Mouse (Mus musculus) right cerebral cortex, adult 18-20 months (tissue): ENCODE data around the gene Tmem199.

Source experiments
- DNase-seq: peaks from one replicate; pipeline ENCODE4 v3.0.0; 2022; ENCODE audit warnings: mixed read lengths

Tmem199 gene

DNA sequence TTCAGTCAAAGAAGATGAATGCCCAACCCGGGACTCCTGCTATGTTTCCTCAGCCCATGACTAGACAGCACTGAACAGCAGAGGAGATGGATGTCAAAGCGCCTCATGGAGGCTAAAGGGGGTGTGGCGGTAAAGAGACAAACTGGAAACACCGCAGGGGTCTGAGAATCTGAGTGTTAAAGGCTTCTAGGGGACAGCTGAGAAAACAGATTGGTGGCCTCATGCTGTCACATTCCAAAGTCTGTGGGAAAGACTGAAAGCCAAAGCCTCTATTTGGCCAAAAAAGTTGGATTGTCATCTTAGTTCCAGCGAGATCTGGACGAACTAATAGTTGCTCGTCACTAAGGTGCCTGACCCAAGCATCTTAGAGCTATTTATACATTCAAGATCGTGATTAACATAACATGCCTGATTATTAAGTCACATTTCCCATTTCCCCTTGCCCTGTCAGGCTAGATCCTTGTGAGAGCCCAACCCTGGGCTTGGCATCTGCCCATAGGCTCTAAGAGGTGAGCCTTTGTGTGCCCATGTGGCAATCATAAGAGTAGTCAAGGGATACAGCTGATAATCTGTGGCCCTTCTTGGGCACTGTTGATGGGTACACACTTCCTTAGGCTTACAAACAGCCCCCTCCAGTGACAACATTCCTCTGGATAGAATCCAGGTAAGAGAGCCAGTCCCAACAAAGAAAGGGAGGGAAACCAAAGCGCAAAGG is 11.4 kb upstream of the Tmem199 start:
- no peak for DNase-seq

DNA sequence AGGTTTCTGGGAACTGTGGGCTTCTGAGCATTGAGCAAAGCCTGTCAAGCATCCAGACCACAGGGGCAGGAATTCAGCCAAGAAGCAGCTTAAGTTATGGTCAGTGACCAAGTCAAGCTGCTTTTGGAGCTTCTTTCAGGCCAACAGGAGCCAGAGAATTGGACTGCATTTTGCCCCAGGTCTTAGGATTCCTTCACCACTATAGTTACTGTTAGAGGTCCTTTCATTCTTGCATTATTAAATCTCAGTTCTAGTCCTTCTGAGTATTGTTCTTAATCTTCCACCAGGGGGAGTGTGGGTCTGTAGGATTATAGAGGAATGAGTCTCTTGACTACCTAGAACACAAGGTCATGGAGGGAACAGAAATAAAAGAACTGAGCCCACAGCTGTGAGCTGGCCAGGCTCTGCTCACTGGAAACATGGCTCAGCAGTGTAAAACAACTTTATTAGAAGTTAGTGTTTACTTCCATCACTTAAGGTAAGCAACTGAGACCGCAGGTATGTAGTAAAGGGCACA is 10.6 kb upstream of the Tmem199 start:
- DNase-seq, result no peak

DNA sequence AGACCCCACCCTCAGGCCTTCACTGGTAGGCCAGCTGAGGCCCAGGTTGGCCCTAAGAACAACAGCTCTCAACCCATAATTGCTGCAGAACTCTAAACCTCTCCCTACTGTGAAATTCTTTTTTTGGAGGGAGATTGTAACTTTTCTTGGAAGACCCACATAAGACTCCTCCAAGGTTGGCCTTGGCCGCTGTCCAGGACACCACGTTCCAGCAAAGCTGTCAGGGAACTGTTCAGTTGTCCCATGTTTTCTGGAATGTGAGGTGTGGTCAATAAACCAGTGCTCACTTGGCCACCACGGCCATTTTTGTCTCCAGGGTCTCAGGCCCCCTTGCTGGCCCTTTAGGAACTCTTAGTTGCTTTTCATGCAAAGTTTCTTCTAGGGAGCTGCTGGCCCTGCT is 9.9 kb upstream of the Tmem199 start:
- no peak for DNase-seq

DNA sequence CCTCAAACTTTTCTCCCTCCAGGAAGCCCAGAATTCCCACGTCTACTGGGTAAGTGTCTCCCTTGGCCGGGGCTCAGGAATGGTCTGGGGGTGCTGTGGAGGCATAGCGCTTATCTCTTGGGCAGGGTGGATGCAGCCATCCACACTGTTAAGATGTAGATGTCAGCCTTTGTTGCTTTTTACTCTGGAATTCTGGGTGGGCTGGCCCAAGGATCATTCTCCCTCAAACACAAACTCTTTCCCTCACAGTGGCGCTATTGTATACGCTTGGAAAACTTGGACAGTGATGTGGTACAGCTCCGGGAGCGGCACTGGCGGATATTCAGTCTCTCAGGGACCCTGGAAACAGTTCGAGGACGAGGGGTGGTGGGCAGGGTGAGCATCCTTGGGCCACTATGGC is 7.0 kb upstream of the Tmem199 start:
- no peak for DNase-seq

DNA sequence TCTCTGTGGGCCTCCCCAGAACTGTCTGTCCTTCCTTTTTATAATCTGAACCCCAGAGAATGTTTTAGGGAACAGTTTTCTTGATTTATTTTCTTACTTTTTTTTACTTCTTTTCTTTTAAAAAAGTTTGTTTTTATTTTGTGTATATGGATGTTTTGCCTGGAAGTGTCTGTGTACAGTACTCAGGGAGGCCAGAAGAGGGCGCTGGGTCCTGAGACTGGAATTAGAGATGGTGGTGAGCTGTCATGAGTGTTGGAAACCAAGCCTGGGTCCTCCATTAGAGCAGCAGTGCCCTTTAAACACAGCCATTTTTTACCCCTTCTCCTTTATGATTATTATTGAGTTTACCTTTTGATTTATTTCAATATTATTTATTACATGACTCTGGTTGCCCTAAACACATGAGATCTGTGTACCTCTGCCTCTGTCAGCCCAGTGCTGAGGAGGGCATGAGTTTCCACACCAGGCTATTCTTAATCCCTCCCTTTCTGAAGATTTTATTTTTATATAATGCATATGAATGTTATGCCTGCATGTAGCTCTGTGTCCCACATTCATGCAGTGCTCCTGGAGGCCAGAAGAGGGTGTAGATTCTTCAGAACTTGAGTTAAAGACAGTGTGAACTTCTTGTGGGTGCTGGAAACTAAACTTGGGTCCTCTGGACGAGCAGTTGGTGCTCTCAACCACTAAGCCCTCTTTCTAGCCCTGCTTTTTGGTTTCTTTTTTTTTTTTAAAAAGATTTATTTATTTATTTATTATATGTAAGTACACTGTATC is 3.8 kb upstream of the Tmem199 start:
- no peak for DNase-seq

DNA sequence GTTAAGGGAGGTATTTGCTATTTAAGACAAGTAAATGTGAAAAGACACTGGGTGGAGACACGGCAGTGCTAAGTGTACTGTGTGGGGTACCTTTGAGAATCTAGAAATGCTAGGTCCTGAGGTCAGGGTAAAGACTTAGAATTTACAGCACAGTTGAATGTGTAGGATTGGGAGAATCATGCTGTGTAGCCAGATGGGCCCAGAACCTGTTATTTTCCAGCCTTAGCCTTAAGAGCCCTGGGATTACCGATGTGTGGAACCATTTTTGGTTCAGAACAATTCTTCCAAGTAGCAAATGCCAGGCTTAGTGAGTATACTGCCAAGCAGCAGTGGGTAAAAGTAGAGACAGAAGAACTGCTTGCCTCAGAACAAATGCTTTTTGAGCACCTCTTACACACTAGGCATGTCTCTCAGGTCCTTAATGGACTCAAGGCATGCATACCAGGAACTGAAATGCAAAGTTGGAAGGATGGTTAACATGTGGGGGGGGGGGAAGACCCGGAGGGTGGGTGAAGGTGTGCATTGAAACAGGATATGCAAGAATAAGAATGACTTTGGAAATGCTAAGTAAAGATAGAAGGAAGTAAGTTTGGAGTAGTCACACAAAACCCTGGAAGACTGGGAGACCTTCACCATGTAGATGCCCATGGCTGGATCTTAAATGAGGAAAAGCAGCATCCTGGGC is 1.3 kb upstream of the Tmem199 start:
- no peak for DNase-seq

DNA sequence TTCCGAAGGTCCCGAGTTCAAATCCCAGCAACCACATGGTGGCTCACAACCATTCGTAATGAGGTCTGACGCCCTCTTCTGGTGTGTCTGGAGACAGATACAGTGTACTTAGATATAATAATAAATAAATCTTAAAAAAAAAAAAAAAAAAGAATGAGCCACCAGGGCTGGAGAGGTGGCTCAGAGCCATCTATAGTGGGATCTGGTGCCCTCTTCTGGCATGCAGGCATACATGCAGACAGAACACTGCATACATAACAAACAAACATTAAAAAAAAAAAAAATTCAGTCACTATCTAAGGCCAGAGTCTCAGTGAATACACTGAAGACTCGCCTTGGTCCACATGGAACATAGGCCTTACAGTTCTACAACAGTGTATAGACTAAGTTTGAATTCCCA is 2.8 kb downstream of the Tmem199 start:
- DNase-seq, result no peak

DNA sequence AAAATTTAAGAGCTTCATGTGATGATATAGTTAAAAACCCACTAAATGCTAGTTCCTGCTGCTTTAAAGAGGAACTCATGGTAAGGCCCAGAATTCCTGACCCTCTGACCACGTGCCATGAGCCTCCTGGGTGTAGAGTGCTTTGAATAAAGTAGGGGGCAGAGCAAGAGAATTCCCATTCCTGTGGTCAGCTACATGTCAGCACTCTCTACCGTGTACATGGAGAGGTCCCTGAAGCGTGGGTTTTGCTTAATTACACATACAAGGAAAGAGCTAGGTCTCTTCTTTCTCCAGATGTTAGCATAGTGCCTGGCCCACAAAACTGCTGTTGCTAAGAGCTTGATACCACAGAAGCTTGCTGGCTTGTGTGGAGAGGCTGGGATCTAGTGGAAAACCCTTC is 6.5 kb downstream of the Tmem199 start:
- DNase-seq, result no peak

DNA sequence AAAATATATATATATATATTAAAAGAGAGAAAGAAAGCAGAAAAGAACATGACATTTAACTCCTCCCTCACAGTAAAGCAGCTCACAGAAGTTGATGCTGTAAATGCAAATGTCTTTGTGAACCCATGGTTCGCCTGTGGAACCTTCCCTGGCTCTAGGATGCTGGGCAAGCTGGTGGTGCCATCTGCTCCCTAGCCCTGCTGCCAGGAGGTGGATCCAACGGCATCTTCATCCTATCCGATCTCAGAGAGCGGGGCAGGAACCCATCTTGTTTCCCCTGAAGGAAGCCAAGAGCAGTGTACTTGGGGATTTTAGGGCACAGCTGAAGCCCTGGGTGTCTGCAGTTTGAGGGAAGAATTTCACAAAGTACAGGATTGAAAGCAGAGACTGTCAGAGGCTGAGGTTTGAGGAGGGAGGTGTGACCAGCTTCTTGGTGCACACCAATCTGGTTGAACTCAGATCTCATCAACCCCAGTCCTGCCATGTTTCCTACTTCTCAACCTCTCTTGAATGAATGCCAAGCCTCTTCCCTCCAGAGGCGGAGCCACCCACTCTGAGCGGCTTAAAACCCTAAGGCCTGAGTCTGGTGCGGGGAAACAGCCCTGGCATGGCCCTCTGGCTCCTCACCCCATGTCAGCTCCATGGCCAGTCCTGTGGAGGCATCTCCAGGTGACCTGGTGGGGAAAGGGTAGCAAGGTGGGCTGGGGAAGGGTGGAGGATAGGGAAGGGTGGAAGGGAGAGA is 8.9 kb downstream of the Tmem199 start, which contains the start of gene Sebox:
TSS of gene Sebox (plus strand) at position 539 of the 742 bp plus-strand sequence.
- DNase-seq, result peak; percentile 29

DNA sequence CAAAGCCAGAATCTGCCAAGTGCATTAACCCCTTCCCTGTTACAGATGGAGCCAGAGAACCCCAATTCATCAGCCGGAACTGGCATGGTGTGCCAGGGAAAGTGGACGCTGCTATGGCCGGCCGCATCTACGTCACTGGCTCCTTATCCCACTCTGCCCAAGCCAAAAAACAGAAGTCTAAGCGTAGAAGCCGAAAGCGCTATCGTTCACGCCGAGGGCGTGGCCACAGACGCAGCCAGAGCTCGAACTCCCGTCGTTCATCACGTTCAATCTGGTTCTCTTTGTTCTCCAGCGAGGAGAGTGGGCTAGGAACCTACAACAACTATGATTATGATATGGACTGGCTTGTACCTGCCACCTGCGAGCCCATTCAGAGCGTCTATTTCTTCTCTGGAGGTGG is 10.4 kb downstream of the Tmem199 start:
- no peak for DNase-seq

DNA sequence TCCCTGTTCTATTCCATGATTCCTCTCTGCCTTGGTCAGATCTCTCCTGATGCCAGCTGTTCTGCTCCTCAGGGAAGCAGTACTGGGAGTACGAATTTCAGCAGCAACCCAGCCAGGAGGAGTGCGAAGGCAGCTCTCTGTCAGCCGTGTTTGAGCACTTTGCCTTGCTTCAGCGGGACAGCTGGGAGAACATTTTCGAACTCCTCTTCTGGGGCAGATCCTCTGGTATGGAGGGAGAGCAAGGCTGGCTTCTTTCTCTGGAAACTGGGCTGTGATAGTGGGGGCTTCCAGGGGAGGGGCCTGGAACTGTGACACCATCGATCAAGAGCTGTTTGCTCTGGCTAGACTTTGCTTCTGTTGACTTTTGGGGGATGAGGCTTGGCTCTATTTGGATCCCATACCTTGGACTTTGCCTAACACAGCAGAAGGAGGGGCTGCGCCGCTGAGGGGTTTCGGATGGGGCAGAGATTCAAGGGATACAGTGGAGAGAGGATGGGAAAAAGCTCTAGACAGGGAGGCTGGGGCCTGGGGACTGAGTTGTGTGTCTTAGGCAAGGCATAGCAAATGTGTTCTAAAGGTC is 11.3 kb downstream of the Tmem199 start:
- DNase-seq, result no peak

DNA sequence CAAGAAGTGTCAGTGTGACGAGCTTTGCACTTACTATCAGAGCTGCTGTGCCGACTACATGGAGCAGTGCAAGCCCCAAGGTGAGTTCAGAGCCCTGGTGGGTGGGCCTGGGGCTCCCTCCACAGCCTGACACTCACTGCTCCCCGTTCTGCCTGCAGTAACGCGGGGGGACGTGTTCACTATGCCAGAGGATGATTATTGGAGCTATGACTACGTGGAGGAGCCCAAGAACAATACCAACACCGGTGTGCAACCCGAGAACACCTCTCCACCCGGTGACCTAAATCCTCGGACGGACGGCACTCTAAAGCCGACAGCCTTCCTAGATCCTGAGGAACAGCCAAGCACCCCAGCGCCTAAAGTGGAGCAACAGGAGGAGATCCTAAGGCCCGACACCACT is 12.4 kb downstream of the Tmem199 start:
- DNase-seq, result no peak

DNA sequence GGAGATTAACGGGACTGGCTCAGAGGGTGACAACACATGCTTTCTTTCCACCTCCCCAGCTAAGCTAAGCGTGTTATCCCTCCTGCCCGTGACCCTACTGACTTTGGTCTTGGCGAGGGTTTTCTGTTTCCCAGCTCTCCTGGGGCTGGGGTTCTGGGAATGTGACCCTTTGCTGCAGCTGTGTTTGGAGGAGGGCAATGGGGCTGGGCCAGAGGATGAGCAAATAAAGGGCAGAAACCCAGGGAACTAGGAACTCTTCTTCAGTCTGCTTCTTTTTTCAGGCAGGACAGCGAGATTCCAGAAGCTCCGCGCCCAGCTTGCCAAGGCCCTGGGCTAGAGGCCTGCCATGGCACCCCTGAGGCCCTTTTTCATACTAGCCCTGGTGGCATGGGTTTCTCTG is 13.0 kb downstream of the Tmem199 start, which contains the start of gene Vtn:
TSS of gene Vtn (plus strand) at position 88 of the 400 bp plus-strand sequence.
- no peak for DNase-seq

DNA sequence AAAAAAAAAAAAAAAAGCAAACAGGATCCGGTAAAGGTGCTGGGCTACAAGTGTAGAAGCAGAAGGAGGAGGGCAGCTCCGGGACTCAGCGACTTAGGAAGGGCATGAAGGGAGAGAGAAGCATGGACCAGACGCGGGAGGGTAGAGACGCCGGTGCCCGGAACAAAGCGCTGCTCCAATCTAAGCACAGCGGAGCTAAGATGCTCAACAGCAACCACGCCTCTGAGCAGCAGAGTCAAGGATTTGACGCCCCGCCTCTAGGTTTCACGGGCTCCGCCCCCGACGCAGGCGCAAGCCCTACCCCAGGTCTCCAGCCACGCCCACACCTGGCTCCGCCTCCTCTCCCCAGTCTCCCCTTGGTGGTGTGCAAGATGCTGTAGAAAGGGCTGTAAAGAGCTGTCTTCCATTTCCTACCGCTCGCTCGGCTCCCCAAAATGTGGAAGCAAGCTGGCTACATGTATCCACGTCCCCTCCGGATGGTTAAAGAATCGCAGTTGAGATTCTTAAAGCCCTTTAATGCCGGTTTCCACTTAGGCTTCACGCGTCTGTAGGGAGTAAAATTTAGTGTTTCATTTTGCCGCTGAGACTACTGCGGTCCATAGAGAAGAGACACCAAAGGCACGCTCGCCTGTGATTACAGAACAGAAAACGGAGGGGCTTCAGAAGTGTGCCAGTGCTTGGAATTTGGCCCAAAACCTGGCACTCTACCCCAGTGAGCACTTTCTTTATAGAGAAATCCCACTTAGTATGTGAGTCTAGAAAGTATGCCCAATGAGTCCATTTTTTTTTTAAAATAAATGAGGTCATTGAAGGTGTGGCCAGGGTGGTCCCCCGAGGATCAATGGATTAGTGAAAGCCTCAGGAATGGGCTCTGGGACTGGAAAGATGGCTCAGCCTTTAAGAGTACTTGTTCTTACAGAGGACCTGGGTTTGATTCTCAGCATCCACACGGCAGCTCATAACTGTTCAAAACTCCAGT is 14.1 kb downstream of the Tmem199 start, which contains the start of gene Sarm1:
TSS of gene Sarm1 (minus strand) at position 211 of the 979 bp plus-strand sequence.
- DNase-seq, result peak; percentile 96

DNA sequence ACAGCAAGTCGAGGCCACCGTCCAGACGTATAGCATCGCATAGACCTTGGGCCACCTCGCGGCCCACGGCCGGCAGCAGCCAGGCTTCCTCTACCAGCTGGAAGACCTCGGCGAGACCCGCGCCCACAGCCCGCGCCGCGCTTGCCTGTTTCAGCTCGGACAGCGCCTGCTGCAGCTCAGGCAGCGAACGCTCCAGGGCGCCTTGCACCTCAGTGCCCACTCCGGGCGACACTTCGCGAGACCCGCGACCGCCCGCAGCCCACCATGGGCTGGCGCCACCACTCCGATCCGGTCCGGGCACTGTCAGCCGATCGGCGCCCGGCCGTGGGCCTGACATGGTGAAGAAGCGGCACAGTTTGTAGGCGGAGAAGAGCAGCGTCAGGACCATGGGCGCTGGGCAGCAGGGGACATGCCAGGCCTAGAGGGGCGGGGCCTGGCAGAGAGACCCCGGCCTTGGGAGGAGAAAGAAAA is 14.9 kb downstream of the Tmem199 start:
- peak; percentile 41 for DNase-seq

DNA sequence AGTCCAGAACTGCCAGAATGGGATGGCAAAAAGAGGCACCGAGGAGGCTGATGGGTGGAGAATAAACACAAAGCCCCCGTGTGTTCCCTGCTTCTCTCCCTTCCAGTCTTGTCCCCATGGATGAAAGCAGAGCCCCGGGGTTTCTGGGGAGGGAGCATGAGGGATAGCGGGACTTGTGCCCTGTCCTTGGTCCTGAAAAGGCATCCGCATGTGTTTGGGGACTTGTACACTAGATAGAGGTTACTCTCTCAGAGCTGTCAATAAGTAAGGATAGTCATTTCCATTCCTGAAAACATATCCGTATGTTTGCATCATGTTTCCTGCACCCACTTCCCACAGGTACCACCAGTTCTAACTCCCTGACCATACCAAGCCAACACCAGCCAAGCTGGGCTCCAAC is 16.1 kb downstream of the Tmem199 start:
- no peak for DNase-seq

DNA sequence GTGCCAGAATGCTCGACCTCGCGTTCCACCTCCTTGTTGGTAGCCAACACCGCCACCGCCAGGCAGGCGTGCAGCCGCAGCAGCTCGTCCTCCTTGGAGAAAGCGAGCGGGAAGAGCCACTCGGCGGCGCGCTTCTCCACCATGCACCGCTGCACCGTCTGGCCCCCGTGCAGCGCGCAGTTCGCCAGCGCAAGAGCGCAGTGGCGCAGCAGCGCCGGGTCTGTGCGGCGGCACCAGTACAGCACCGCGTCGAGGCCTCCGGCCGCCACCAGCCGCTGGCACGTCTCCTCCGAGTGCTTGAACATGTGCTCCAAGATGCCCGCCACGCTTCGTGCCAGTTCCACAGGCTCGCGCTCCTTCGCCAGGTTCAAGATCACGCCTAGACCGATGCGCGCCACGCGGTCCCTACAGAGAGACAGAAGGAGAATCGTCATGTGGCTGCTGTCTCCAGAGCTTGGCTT is 21.2 kb downstream of the Tmem199 start:
- peak; percentile 70 for DNase-seq

DNA sequence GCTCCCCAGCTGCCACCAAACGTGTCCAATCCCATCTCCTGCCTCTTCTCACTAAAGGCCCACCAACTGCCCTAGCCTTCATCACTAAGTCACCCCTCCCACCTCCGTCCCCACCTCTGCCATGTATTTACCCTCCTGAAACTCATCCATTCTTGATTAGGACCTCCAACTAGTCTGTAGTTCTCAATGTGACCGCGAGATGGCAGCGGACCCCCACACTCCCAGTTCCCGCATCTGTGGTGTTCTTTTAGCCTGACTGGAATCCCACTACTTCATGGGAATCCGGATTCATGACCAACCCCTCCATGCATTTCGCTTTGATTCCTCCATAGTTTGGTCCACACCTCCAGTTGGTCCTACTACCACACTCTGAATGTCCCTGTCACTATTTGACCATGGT is 23.8 kb downstream of the Tmem199 start:
- peak; percentile 67 for DNase-seq

DNA sequence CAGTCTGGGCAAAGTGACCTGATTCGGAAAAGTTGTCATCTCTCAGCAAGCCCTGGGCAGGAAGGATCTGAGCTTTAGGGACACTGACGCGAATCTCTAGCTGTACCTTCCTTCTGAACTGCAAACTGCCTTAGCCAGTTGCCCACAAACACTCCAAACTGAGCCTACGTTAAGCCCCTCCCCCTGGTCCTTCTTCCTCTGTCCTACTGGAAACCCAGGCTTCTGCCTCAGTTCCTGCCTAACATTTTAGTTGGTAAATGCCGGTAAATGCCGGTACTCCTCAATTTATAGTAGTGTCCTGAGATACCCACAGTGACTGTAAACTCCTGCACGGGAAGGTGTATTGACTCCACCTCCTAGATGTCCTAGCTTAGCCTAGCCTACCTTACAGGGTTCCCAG is 28.3 kb downstream of the Tmem199 start:
- DNase-seq, result no peak

DNA sequence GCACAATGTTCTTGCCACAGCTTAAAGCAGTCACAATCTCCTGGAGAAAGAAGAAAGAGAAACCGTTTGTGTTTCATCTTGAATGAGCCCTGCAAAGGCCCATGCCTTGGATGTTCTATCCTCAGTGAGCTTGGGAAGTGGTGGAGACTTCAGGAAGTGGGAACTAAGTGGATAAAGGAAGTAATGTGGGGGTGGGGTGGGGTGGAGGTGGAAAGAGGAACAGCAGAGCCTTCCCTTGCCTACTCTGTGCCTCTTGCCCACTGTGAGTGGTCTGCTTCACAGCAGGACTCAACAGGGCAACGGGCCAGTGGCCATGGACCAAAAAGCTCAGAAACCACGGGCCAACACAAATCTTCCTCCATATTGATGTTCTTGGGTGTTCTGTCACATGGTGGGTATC is 36.7 kb downstream of the Tmem199 start:
- no peak for DNase-seq
